Mouse (Mus musculus): ENCODE results near the gene Rap1gap2. TPM values are rescaled to one million over a fixed set of nuclear protein-coding genes. Genes with fewer than 3 reads are reported as not detected.
A peak's percentile ranks its signal among the peaks of the same experiment; 100 is the strongest.

Gene Rap1gap2
- polyA plus RNA-seq, 1 experiment from 2014 or later, result 3.8 TPM

DNA sequence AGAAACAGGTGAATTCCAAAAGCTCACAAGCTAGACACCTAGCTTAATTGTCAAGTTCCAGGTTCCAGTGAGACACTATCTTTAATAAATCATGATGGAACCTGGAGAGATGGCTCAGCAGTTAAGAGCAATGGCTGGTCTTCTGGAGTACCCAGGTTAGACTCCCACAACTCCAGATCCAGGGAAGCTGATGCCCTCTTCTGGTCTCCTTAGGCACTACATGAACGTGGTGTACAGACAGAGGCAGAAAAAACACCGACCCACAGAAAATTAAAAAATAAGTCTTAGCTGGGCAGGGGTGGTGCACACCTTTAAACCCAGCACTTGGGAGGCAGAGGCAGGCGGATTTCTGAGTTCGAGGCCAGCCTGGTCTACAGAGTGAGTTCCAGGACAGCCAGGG is 64.5 kb downstream of the Rap1gap2 start:
- DNase-seq (ENCODE audit: low spot score), result peak; percentile 56

DNA sequence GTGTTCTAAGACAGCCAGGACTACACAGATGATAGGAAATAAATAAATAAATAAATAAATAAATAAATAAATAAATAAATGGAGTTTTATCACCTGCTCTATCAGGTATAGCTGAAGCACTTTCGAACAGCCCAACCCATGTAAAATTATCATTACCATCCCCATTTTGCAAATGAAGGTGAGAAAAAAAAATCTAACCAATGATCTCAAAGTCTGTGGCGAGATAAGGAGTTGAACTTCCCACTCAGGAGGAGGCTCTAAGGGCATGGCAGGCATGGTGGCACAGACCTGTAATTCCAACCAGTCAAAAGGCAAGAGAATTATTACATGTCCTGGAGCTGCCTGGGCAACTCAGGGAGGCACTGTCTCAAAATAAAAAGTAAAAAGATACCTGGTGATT is 65.2 kb downstream of the Rap1gap2 start:
- DNase-seq (ENCODE audit: low spot score), result no peak

GRCm38 (mm10) chr11:74537352-74537751 is 73.4 kb downstream of the Rap1gap2 start:
- no peak for DNase-seq (ENCODE audit: low spot score)

GRCm38 (mm10) chr11:74536140-74536842 is 74.4 kb downstream of the Rap1gap2 start:
- no peak for DNase-seq (ENCODE audit: low spot score)

DNA sequence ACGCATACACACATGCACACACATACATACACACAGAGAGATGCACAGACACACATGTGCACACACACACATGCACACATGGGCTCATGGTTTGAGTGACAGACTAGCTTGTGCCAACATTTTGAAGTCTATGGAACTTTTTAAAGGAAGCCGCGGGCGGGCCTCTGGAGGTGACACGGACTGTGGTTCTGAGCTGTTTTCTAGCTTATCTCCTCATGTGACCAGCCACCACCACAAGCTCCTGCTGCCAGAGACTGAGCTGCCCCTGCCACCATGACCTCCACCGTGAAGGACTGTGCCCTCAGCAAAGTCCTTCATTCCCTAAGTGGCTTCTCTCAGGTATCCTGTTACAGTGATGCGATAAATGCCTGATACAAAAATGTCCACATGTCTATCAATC is 76.3 kb downstream of the Rap1gap2 start:
- no peak for DNase-seq (ENCODE audit: low spot score)

- no peak for DNase-seq (ENCODE audit: low spot score)
These were observed 77.7 kb downstream of the Rap1gap2 start for GRCm38 (mm10) chr11:74533050-74533449.

- no peak for DNase-seq (ENCODE audit: low spot score)
These were observed 78.3 kb downstream of the Rap1gap2 start for GRCm38 (mm10) chr11:74532401-74532800.

DNA sequence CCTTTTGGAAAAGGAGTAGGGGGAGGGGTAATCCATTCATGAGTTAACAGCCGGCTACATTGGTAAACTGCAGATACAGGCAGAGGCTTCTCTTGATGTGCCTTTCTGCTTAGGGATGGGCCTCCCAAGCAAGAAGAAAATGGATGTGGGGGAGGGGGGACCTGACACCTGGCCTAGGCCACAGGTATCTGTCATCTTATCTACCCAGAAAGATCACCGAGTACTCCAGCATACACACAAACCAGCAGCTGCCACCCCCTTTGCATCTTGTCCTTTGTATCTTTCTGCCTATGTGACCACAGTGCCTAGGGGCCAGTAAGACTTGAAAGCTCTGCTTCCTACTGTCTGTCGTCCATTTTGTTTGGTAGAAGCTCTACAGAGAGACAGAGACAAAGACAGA is 79.0 kb downstream of the Rap1gap2 start:
- peak; percentile 69 for DNase-seq (ENCODE audit: low spot score)

DNA sequence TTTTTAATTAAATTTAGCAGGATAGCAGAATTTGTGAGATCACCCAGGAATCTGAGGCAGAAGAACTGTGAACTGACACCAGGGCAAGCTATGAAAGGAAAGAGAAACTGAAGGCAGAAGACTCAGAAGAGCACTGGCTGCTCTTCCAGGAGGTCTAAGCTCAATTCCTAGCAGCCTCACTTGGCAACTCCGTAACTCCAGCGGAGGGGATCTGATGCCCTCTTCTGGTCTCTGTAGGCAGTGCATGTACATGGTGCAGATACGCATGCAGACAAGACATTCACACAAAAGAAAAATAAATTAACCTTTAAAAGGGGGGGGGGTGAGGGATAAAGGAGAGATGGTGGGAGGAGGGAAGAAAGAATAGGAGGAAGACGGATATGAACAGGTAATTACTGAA is 80.9 kb downstream of the Rap1gap2 start:
- DNase-seq (ENCODE audit: low spot score), result no peak

DNA sequence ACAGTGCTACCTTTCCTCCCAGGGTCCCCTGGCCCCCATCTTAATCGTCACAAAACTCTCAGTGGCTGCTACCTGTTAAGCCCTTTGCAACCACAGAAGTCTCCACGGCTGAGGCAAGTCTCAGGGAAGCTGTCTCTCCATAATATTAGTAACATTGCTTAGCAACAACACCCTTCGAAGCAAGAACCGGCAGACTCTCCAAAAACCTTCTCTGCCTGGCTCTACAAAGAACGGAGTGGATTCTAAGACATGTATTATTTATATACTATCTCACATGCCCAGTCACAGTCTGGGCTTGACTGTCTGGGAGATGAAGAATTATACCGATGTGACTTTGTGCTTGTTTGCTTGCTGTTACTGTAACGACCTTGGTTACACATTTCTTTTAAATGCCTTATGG is 83.2 kb downstream of the Rap1gap2 start:
- DNase-seq (ENCODE audit: low spot score), result no peak

GRCm38 (mm10) chr11:74526180-74527158 is 84.2 kb downstream of the Rap1gap2 start:
- peak; percentile 81 for DNase-seq (ENCODE audit: low spot score)

DNA sequence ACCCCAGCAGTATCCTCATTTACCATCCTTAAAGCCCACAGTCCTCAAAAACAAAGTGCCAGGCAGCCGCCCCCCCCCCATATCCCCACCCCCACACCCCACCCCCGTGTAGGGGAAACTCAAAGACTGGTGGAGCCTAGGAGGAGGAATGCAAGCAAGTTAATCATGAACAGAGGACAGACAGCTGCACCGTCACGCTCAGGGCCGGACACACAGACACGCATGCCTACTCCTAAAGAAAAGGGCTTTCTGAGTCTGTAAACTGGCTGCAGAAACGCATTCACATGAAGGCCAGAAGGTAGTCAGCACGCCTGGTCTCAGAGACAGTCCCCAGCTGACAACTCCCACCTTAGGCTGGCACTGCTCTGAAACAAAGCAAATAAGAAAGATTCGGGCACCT is 85.1 kb downstream of the Rap1gap2 start:
- DNase-seq (ENCODE audit: low spot score), result no peak

GRCm38 (mm10) chr11:74525205-74525604 is 85.5 kb downstream of the Rap1gap2 start:
- no peak for DNase-seq (ENCODE audit: low spot score)

GRCm38 (mm10) chr11:74524050-74524965 is 86.4 kb downstream of the Rap1gap2 start:
- DNase-seq (ENCODE audit: low spot score), result no peak

- no peak for DNase-seq (ENCODE audit: low spot score)
These were observed 87.3 kb downstream of the Rap1gap2 start for GRCm38 (mm10) chr11:74523210-74523951.

DNA sequence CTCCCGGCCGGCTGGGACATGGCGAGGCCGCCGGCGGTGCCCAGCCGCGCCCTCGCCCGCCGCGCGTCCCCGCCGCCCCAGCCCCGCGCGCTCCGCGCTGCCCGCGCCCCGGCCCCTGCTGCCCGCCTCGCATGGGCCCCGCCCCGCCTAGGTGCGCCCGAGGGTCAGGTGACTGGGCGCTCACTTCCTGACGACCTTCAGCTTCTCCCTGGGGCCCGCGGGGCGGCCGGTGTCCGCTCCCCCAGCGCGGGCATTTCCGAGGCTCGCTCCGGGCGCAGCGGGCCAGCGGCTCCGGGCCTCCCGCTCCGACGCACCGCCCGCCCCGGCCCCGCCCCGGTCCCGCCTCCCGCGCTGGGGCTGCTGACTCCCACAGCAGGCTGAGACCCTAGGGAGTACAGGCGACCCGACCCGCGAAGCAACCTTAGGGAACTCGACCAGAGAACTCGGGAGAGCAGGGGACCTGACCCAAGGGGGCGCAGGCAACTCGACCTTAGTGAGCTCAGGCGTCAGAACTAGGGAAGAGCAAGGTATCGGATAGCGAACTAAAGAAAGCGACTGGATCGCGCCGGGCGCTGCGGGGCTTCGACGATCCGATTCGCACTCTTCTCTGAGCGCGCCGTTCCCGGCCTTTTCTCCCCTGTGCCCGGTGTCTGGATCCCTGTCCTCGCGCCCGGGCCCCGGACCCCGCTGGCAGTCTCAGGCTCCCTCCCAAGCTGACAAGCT is 88.1 kb downstream of the Rap1gap2 start:
- peak; percentile 54 for DNase-seq (ENCODE audit: low spot score)

- DNase-seq (ENCODE audit: low spot score), result peak; percentile 45
These were observed 88.7 kb downstream of the Rap1gap2 start for GRCm38 (mm10) chr11:74521981-74522486.

DNA sequence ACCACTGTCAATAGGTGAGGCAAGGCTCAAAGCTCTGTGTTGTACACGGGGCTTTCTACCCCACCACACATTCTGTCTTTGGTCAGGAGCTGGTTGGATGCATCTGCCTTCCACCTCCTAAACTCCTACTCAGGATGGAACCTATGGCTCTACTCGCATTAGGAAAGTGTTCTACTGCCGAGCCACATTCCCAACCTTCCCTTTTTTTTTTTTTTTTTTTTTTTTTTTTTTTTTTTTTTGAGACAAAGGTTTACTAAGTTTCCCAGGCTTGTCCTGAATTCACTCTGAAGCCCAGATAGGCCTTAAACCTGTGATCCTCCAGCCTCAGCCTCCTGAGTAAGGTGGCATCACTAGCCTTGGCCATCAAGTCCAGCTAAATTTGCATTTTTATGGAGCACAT is 90.5 kb downstream of the Rap1gap2 start:
- DNase-seq (ENCODE audit: low spot score), result no peak

DNA sequence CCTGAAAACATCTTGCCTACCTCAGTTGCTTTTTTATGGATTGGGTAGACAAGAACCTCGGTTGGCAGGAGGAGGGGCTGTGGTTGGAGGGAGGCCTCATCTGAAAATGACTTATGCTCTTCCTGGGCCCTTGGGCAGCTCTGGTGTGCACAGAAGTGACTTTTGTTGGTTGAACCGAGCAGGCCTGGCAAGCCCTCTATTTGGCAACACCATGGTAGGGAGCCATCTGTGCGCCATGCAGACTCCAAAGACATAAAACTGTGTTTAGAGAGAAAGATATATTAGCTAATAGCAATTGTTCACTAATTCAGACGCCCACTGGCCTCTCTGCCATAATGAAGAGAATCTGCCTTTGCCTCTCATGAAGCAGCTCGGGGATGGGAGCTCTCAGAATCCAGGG is 94.6 kb downstream of the Rap1gap2 start:
- DNase-seq (ENCODE audit: low spot score), result no peak

GRCm38 (mm10) chr11:74515046-74515445 is 95.7 kb downstream of the Rap1gap2 start:
- DNase-seq (ENCODE audit: low spot score), result no peak
